Mouse (Mus musculus): ENCODE measurements around the gene Ubtf.
"Not testable (repeated sequence)": the region's sequence is repeated elsewhere in the genome, so short reads cannot be mapped to it uniquely, and the experiment has no call there.

The Ubtf gene

DNA sequence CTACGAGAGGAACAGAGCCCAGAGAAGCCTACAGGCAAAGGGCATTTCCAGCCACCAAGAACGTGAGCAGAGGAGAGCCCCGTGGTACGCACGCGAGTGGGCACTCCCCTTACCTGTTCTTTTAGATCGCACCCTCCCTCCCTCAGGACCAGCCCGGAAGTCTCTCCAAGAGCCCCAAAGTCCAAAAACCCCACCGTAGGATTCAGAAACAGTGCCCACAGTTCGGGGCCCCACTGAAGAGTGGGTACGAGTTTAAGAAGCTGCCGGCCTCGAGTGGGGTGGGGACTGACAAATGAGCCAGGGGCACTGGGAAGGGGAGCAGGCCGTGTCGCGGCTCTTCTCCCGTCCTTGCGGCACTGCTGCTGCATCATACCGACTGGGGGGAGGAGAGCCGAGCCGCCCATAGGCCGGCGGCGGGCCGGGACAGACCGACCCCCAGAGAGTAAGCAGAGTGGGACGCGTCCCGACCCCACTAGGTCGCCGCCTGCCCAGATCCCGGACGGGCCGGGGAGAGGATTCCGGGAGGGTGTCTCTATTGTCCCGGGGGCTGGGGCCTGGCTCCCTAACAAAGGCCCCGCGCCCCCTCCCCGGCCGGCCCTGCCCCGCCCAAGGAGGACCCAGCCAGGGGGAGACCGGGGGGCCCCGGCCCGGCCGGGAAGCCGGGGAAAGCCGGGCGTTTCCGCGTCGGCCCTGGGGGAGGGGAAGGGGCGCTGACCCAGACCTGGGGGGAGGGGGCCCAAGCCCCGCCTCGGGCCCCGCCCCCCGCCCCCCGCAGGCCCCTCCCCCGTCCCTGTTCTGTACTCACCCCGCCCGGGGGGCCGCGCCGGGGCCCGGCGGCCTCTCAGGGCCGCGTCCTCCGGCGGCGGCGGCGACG, 23.7 kb downstream of the Ubtf start:
- peak; percentile 77 for DNase-seq (ENCODE audit: low read depth, low spot score)

DNA sequence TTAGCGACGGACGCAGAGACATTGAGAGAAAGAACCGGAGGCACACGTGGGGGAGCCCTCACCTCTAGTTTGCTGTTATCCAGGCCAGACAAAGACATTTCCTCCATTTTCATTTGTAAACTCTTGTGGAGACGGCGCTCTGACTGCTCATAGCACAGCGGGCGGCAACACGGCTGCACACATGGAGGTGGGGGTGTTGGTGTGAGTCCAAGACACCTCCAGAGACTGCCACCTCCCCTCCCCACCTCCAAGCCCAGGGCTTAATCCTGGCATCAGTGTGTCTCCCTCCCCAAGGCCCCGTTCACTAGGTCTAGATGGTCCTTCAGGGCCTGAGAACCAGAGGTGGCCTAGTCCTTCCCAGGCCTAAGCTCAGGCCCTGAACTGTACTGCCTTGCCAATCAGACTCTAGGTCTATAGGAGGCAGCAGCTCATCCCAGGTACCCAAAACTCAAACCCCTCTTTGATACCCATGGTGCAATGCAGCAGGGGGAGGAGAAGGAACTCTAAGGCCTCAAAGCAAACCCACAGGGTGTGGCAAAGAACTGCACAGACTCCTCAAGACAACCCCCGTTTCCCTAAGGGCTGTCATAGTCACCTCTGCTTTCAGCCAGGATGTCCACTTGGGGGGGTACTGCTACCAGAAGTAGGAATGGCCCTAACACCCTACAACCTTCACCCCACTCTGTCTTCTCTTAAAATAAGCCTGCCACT, 24.5 kb downstream of the Ubtf start:
- peak; percentile 87 for DNase-seq (ENCODE audit: low read depth, low spot score)

DNA sequence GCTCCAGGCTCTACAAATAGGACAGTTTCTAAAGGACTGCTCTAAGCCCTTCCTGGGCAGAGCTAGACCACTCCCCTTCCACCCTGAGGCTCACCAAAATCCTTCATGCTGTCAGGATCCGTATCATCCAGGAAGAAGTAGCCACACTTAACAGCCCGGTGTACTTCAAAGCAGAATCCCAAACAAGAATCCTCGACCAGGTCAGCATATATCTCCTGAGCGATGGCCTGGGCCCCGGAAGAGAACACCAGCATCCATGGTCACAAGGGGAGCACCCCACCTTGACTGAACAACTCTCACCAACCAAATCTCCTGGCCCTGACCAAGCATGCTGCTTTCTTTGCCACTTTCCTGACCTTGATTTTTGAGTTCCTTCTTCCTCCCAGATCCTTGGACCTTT, 25.1 kb downstream of the Ubtf start:
- DNase-seq (ENCODE audit: low read depth, low spot score), result no peak

DNA sequence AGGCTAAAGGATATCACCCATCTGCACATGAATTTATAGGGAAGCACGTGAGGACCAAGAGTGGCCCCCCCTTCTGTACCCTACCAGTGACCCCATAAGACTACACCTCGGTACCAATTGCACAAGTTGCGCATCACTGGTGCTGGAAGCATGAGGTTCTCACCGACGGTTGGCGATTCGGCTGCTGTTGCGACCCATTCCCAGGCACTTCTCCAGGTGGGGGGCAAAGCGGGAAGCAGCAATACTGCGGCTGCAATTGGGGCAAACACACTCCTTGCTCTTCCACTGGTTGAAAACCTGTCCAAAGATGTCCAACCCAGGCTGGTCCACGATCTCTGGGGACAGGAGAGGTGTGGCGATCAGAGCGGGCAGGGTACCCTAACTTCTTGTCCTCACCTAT, 25.6 kb downstream of the Ubtf start:
- DNase-seq (ENCODE audit: low read depth, low spot score), result no peak

DNA sequence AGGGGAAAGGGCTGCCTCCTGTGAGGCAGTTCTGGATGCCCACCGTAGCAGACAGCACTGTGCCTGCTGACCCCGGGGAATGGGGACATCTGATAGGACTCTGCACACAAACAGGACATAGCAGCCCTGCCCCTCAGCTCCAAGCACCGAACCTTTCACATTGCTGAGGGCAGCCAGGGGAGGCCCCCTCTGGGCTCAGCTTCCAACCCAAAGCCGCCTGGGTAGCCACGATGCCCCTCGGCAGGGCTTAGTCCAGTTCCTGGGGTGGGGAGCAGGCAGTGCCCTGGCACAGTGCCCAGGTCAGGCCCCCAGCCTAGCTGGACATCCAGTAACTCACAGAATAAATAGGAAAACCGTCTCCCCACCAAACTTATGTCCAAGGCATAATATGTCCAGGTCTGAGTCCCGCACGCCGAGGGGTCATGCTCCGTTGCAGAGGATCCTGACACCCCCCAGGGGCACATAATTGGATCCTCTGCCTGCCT, 28.4 kb downstream of the Ubtf start:
- no peak for DNase-seq (ENCODE audit: low read depth, low spot score)

DNA sequence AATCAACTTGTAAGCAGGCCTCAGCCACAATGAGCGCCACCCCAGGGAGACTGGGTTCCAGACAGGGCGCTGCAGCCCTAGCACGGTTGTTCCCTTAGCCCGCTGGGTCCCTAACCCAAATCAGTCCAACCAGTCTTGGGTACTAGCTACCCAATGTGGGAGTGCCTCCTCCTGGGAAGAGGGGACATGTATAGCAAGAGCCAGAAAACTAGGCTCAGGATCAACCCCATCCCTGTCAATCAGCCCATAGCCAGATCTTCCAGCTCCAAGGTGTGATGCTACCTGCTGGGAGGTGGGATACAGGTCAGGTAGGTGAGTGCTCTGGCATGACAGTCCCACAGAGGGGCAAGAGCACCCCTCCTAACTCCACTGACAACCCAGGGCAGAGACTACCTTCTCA, 29.4 kb downstream of the Ubtf start:
- DNase-seq (ENCODE audit: low read depth, low spot score), result no peak

DNA sequence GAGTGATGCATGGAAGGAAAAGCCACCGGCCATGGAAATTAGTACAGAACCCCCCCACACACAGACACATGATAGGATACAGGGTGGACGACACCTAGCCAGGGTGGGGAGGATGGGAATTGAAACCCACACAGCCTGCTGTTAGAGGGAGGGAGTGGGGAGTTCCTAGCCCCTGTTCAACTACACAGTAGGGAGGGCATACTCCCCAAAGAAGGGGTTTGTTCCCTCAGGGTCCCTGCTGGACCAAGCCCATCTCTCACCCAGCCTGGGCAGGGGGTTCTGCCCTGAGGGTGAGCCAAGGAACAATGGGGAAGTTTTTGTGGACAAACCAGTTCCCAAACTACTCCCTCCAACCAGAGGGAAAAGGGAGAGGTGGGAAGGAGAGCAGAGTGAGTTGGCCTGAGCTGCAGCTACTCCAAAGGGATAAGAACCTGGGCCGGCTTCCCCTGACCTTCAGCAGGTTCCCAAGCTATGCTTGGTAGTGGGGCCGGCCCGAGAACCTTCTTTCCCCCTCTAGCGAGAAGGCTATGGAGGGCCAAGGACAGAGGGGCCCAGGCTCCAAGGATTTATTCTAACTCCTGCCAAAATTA, 29.9 kb downstream of the Ubtf start:
- DNase-seq (ENCODE audit: low read depth, low spot score), result no peak

DNA sequence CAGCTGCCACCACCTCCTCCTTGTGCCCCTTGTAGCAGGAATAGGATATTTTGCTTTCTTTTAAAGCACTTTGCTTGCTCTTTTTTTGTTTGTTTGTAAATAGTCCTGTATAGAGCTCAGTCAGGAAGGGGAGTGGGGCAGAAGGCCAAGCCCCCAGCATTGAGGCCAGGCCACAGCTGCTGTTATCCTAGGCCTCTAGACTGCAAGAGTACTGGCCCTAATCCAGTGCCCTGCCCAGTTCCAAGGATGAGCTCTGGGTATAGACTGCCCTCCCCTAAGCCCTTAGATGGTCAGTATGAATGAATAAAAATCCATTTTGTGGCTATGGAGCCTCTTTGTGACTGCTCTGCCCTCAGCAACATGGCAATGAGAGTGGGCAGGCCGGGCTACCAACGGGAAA, 30.6 kb downstream of the Ubtf start:
- DNase-seq (ENCODE audit: low read depth, low spot score), result no peak

DNA sequence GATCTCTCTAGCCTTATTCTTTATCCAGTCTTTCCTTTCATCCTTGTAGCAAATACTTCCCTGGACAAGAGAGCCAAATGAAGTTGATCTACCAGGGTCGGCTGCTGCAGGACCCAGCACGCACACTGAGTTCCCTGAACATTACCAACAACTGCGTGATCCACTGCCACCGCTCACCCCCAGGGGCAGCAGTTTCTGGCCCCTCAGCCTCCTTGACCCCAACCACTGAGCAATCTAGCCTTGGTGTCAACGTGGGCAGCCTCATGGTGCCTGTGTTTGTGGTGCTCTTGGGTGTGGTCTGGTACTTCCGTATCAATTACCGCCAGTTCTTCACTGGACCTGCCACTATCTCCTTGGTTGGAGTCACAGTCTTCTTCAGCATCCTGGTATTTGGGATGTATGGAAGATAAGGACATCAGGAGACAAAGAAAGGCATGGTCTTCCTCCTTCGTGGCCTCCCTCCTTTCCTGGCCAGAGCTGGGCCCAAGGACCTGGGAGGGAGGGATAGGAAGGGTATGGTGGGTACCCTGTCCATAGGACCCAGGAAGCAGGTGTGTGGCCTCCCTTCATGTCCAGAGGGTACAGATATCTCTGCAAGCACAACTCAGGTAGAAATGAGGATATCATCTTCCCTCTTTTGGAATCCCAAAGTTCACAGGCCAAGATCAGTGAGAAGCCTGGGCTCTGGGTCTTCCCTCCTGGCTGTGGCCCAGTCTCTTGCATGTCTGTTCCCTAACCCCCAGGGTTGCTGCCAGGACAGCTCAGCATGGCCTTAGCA, 31.3 kb downstream of the Ubtf start:
- DNase-seq (ENCODE audit: low read depth, low spot score), result no peak

DNA sequence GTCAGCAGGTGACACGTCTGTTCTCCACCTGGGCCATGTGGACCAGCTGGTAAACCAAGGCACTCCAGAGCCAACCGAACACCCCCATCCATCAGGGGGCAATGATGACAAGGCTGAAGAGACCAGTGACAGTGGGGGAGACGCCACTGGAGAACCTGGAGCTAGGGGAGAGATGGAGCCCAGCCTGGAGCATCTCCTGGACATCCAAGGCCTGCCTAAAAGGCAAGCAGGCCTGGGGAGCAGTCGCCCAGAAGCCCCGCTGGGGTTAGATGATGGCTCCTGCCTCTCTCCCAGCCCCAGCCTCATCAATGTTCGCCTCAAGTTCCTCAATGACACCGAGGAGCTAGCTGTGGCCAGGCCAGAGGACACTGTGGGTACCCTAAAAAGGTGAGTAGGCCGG, 32.1 kb downstream of the Ubtf start:
- DNase-seq (ENCODE audit: low read depth, low spot score), result no peak

DNA sequence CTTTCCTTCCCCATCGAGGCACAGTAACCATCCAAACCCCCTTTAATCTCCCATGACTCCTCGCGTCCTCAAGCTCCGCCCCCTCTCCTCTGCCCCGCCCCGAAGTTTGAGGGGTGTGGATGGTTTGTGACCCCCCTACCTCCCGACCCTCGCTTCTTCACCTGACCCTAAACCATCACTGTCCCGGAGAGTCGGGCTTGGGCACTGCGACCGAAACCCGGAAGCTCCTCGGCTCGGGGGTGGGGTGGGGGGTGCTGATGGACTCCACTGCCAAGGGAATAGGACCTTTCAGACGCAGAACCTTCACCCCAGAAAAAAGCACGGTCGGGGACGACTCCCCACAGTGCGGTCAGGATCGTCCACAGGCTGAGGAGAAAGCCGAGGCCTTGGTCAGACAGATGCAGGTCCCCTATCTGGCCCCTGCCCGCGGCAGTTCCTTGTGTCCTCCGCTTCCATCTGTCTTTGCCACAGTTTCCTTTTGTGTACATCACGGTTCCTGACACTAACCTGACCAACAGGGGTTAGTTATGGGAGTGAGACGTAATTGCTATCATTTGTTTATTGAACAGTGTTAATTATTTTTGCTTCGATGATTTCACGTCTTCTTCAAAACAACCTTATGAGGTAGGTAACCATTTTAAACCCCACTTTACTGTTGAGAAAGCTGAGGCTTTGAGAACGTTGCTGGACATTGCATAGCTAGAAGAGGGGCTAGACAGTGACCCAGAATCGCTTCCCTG, 34.3 kb downstream of the Ubtf start:
- DNase-seq (ENCODE audit: low read depth, low spot score), result no peak

DNA sequence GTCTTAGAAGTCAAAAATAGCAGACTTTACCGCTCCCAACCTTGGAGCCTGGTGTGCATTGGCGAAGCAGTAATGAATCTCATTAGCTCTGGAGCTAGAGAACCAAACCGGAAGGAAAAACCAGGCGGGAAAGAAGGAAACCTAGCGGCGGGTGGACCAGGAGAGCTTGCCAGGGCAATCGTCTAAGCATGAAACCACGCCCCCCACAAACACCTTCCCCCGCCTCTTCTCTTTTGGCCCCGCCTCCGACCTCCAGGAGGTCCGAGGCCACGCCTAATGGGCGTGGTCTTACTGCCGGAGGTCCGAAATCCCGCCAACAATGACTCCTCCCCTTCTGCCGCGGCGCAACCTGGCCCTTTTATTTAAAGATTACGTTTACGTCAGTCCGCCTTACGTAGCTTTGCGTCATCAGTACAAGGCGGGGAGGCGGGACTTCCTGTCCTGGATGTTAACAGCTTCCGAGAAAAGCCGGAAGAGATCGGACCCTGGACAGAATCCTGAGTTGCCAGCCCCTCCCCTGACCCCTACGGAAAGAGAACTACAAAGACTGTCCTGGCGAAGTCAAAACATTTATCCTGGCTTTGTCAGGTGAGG, 34.9 kb downstream of the Ubtf start, which contains the start of gene Tmub2:
Gene Tmub2 (plus strand): TSS at position 431 of the 594 bp plus-strand sequence.
- DNase-seq (ENCODE audit: low read depth, low spot score), result peak; percentile 99

DNA sequence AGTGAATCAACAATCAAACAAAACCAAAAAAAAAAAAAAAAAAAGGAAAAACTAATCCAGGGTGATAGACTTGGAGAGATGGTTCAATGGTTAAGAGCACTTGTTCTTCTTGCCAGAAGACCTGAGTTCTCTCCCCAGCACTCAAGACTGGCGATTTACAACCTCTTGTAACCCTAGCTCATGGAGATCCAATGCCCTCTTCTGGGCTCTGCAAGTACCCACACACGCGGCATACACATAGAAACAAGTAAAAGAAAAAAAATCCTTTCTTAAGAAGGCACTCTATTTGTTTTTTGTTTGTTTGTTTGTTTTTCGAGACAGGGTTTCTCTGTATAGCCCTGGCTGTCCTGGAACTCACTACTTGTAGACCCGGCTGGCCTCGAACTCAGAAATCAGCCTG, 35.6 kb downstream of the Ubtf start:
- DNase-seq (ENCODE audit: low read depth, low spot score), result peak; percentile 31

DNA sequence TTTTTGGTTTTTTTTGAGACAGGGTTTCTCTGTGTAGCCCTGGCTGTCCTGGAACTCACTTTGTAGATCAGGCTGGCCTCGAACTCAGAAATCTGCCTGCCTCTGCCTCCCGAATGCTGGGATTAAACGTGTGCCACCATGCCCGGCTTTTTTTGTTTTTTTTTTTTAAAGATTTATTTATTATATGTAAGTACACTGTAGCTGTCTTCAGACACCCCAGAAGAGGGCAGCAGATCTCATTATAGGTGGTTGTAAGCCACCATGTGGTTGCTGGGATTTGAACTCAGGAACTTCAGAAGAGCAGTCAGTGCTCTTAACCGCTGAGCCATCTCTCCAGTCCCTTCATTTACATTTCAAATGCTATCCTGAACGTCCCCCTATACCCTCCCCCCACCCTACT, 39.3 kb downstream of the Ubtf start:
- not testable (repeated sequence) for DNase-seq (ENCODE audit: low read depth, low spot score)

DNA sequence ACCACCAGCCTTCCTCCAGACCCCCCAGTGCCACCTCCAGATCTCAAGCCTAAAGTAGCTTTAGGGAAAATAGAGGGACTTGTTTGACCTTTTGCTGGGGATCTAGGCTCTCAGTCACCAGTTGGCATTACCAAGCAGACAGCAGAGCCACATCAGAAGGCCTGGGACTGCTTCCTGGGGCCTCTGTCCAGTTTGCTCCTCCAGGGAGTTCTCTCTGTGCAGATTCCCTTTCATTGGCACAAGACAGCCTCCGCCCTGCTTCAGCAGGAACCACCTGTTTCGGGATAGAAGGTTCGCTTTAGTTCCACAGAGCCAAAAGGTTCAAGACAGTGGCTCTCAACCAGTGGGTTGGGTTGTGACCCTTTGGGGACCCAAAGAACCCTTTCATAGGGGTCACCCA, 39.9 kb downstream of the Ubtf start:
- no peak for DNase-seq (ENCODE audit: low read depth, low spot score)

DNA sequence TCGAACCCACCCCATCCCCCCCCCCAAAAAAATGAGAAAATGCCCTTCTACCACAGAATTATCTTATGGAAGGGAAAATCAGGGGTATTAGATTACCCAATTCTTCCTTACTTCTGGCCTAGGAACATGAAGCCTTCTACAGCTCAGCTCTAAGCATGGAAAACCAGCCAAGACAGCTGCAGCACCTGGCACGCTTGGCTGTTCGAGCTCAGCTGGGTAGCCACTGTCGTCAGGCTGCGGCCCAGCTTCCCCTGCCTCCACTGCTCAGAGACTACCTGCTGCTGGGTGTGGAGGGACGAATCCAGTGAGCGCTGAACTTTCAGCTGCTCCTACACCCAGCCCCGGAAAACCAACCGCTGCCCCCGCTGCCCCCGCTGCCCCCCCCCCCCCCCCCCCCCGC, 41.8 kb downstream of the Ubtf start:
- no peak for DNase-seq (ENCODE audit: low read depth, low spot score)

DNA sequence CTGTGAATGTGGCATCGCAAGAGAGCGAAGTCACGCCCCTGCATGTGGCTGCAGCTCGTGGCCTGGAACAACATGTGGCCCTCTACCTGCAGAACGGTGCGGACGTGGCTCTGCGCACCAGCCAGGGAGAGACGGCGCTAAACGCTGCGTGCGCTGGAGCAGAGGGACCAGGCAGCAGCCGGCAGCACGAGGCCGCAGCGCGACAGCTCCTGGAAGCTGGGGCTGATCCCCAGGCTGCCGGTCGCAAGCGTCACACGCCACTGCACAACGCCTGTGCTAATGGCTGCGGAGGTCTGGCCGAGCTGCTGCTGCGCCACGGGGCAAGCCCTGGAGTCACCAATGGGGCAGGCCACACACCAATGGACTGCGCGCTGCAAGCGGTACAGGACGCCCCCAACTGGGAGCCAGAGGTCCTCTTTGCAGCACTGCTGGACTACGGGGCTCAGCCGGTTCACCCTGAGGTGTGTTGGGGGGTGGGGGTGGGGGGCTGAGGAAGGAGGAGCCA, 43.1 kb downstream of the Ubtf start:
- DNase-seq (ENCODE audit: low read depth, low spot score), result no peak

DNA sequence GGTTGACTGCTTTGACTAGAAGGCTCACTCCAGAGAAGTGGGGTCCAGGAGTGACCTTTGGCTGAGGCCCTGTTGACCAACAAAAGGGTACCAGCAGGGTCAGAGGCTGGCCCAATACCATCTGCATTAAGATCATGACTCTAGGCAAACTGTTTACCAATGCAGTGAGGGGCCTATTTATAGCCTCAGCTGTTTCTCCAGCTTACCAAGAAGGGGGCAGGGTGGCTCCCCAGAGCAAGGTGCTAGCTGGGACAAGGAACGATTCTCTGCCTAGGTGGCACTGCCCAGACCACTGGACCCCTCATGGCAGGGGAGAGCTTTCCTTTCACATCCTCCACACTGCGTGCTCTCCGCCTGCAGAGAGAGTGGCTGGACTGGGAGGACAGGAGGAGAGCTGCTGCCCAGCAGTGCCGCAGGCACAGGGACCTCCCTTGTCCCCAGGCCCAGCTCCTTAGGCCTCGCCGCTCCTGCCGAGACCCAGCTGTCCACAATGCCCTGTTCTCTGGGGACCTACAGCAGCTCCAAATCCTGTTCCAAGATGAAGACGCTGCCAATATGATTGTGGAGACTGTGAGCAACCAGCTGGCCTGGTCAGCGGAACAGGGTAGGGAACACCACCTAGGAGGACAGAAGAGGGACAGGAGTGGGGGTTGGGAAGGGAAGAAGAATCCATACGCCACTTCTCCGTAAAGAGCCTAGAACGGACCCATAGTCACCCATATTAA, 50.9 kb downstream of the Ubtf start, which contains the start of gene Asb16:
Gene Asb16 (plus strand): TSS at position 224 of the 725 bp plus-strand sequence.
- DNase-seq (ENCODE audit: low read depth, low spot score), result no peak

DNA sequence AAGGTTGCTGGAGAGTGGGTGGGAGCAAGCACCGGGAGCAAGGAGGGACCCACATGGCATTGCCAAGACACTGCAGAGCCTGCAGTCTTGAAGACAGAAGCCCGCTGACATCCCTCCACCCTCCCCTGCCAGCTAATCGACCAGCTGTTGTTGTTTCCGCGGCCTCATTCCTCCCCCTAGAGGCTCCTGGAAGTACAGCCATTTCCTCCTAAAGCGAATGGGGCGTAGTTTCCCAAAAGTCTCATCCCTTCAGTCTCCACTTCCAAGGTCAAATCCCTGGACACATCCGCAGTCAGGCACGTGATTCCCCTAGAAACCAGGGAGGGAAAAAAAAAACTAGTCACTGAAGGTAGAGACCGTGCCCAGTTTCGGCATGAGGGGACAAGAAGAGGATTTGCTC, 52.1 kb downstream of the Ubtf start:
- peak; percentile 55 for DNase-seq (ENCODE audit: low read depth, low spot score)

Measured in CD4-positive helper T cell, adult 2 months (primary cell).